Mouse (Mus musculus) olfactory bulb, adult 2 months (tissue): ENCODE measurements around the gene Rps6ka5.
A peak's percentile ranks its signal among the peaks of the same experiment; 100 is the strongest.

Source experiments
- CTCF ChIP-seq: fragments of 200-500 bp; IDR thresholded peaks from 2 replicates; pipeline ENCODE4 v1.5.1; 2012; ENCODE audit warnings: low read depth, mild to moderate bottlenecking, low read length, moderate library complexity; ENCODE audit not compliant: insufficient read depth
- POLR2A ChIP-seq: fragments of 200-500 bp; IDR thresholded peaks from 2 replicates; pipeline ENCODE4 v1.6.1; 2012; ENCODE audit warnings: mild to moderate bottlenecking, low read depth, low read length, moderate library complexity; ENCODE audit not compliant: insufficient read depth

- TF ChIP-seq CTCF (peak; percentile 37; the same call in 1 of the 2 replicates), POLR2A (no peak)
These were observed 87.1 kb downstream of the Rps6ka5 start for GRCm38 (mm10) chr12:100639680-100640079.
